Mouse (Mus musculus): ENCODE measurements around the gene Ccl26.

- no peak for TF ChIP-seq ZC3H11A (IDR thresholded peaks at IDR 0.05; ENCODE audit: borderline replicate concordance, low read depth, low read length)
- no peak for TF ChIP-seq ZNF384 (IDR thresholded peaks at IDR 0.05; ENCODE audit: low read depth, low read length)
- TF ChIP-seq MAFK (IDR thresholded peaks at IDR 0.05; ENCODE audit: insufficient read depth, low read depth, low read length), result no peak
Measured at GRCm38 (mm10) chr5:135529964-135530363, 33.4 kb downstream of the Ccl26 start.
